Mouse (Mus musculus): ENCODE measurements around the gene Baiap2l2. TPM values are rescaled to one million over a fixed set of nuclear protein-coding genes. Genes with fewer than 3 reads are reported as not detected.
"Not testable (repeated sequence)": the region's sequence is repeated elsewhere in the genome, so short reads cannot be mapped to it uniquely, and the experiment has no call there.

The Baiap2l2 gene
- polyA plus RNA-seq, 1 experiment from 2014 or later = 10.3 TPM

DNA sequence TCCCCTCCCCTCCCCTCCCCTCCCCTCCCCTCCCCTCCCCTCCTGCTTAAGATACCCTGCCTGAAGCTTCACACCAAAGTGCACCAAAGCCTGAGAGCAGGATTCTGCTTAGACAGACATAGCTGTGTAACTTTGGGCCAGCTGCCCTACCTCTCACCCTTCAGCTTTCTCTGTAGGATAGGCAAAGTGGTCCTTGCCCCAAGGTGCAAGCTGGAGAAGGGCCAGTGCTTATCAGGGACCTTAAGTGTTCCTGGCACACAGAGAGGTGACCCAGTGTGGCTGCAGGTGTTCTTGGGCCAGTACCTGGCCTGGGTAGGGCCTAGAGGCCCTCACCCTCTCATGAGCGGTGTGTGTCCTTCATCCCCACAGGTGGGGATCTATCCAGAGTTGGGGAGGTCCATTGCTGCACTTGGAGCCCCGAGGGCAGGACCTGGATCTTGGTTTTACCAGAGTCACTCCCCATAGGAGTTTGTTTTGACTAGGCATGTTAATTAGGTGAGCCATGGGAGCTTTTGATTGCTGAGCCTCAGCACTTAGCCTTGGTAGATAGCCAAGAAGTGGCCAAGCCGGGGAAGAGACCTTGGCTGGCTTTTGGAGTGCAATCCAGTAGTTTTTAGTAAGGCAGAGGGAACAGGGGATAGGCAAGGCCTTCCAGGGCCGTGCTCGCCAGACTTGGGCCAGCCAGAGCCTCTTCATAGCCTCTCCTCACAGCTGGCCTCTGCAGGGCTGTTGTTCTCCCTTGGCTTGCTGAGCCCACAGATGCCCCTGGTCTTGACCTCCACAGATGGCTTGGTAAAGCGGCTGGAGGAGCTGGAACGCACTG lies 41.1 kb downstream of the Baiap2l2 start:
- ATAC-seq (ENCODE audit: low FRiP score, low TSS enrichment) = no peak
- no peak overlapping the region for H3K4me3 ChIP-seq (ENCODE audit: low read length)
- no peak overlapping the region for H3K9ac ChIP-seq (ENCODE audit: low read depth, low read length)
- peaks cover 2% of the 10 kb centered on the region; the same call in 1 of the 2 replicates for H3K4me1 ChIP-seq (ENCODE audit: control insufficient read depth, insufficient read depth, low read length)
- no peak overlapping the region for H3K27ac ChIP-seq (ENCODE audit: low read depth, low read length)
- peaks cover 68% of the 10 kb centered on the region for H3K36me3 ChIP-seq (ENCODE audit: control insufficient read depth, insufficient read depth, low read length)
- no peaks in the 10 kb centered on the region for H3K27me3 ChIP-seq (ENCODE audit: control insufficient read depth, insufficient read depth, low read length)
- no peaks in the 10 kb centered on the region for H3K9me3 ChIP-seq (ENCODE audit: control insufficient read depth, low read length)
- 73% methylated on average over 7 of the region's 7 CpGs for WGBS
- no peak overlapping the region for H3K4me2 ChIP-seq (replicated peaks; ENCODE audit: low read depth, low read length)

DNA sequence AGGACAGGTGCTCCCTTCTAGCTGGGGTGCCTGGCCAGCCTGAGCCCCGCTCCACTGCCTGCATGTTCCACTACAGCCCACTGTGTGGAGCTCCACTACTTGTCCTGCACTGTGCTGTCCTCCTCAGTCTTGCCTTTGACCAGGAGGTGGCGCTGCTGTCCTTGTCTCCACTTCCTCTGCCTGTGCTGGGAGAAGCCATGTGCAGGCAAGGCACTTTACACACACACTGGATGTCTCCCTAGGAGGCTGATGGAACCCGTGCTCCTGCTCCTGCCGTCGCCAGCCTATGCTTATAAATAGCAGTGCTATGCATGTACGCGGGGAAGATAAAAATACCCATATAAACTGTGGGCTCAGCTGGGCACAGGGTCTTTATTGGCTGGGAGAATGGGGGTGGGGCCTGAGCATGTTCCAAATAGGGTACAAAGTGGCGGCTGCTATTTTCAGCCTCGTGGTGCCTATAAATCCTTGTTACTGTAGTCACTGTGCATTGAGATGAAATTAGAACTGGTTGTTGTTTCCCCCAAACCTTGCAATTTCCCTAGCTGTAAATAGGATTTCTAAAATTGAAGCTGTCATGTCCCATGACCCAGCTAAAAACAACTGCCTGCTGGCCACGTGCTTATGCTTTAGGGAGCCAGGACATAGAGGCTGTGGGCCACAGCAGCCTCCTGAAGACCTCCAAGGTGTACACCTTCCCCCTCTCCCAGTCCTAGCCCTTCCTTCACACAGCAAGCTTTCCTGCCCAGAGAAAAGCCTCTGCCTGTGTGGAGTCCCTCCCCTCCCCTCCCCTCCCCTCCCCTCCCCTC lies 41.9 kb downstream of the Baiap2l2 start:
- 21% methylated on average over 10 of the region's 10 CpGs for WGBS
- ATAC-seq (ENCODE audit: low FRiP score, low TSS enrichment) = peak; percentile 95
- Histone ChIP-seq H3K27ac (ENCODE audit: low read depth, low read length) (no peak overlapping the region), H3K36me3 (ENCODE audit: control insufficient read depth, insufficient read depth, low read length) (peaks cover 69% of the 10 kb centered on the region), H3K27me3 (ENCODE audit: control insufficient read depth, insufficient read depth, low read length) (no peaks in the 10 kb centered on the region), H3K9me3 (ENCODE audit: control insufficient read depth, low read length) (no peaks in the 10 kb centered on the region), H3K9ac (ENCODE audit: low read depth, low read length) (no peak overlapping the region), H3K4me3 (ENCODE audit: low read length) (no peak overlapping the region), H3K4me1 (ENCODE audit: control insufficient read depth, insufficient read depth, low read length) (peaks cover 2% of the 10 kb centered on the region; the same call in 1 of the 2 replicates), H3K4me2 (replicated peaks; ENCODE audit: low read depth, low read length) (no peak overlapping the region)

DNA sequence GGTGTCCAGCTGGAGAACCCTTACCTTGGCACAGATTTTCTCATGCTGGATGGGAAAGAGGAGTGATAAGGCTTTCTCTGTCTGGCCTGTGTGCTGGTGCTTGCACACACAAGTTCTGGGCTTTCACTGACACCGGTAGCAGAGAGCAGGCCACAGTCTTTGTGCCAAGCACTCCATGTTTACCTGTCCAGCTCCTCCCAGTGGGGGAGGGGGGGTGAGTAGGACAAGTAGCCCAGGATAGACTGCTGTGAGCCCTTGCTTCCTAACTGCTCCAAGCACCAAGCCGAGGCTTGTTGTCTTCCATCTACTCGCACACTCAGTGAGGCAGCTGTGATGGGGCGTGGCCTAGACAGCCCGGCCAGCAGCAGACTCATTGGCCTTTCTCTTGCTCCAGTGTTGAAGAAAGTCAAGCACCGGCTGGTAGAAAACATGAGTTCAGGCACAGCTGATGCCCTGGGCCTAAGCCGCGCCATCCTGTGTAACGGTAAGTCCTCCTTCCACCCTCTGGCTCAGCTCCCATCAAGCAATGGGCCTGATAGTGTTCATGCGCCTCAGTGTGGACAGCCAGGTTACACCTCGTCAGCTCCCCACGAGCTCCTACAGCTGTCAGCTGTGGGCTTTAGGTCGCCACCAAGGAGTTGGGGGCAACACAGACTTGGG lies 42.6 kb downstream of the Baiap2l2 start:
- 74% methylated on average over 13 of the region's 13 CpGs for WGBS

GRCm38 (mm10) chr15:79238036-79238435 lies 47.3 kb downstream of the Baiap2l2 start:
- Histone ChIP-seq H3K4me1 (ENCODE audit: control insufficient read depth, insufficient read depth, low read length) (no peaks in the 10 kb centered on the region), H3K9ac (ENCODE audit: low read depth, low read length) (no peak overlapping the region), H3K4me2 (replicated peaks; ENCODE audit: low read depth, low read length) (no peak overlapping the region), H3K36me3 (ENCODE audit: control insufficient read depth, insufficient read depth, low read length) (peaks cover 67% of the 10 kb centered on the region), H3K27ac (ENCODE audit: low read depth, low read length) (no peak overlapping the region), H3K9me3 (ENCODE audit: control insufficient read depth, low read length) (no peaks in the 10 kb centered on the region), H3K27me3 (ENCODE audit: control insufficient read depth, insufficient read depth, low read length) (no peaks in the 10 kb centered on the region), H3K4me3 (ENCODE audit: low read length) (no peak overlapping the region)
- ATAC-seq (ENCODE audit: low FRiP score, low TSS enrichment) = no peak
- 81% methylated on average over 6 of the region's 6 CpGs for WGBS

More for the DNA sequence above, 42.6 kb downstream of the Baiap2l2 start:
- Histone ChIP-seq H3K9me3 (ENCODE audit: control insufficient read depth, low read length) (no peaks in the 10 kb centered on the region), H3K4me2 (replicated peaks; ENCODE audit: low read depth, low read length) (no peak overlapping the region), H3K4me3 (ENCODE audit: low read length) (no peak overlapping the region), H3K4me1 (ENCODE audit: control insufficient read depth, insufficient read depth, low read length) (peaks cover 2% of the 10 kb centered on the region; the same call in 1 of the 2 replicates), H3K9ac (ENCODE audit: low read depth, low read length) (no peak overlapping the region), H3K27me3 (ENCODE audit: control insufficient read depth, insufficient read depth, low read length) (no peaks in the 10 kb centered on the region), H3K36me3 (ENCODE audit: control insufficient read depth, insufficient read depth, low read length) (peaks cover 69% of the 10 kb centered on the region), H3K27ac (ENCODE audit: low read depth, low read length) (no peak overlapping the region)
- ATAC-seq (ENCODE audit: low FRiP score, low TSS enrichment) = peak; percentile 44

DNA sequence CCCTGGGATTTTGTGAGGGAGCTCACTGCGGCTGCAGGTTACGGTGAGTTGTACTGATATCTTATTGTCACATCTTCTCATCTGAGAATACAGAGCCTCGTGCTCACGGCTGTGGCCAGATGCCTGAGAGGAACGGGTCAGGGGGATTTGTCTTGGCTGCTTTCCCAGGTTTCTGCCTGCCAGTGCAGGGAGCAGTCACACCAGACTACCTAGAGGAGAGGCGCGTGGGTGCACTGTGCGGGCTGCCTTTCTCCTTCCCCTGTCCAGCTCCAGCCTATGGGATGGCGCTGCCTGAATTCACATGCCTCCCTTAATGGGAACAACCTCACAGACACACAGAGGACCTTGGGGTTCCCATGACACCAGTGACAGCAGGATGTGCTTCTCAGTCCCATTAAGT lies 50.1 kb downstream of the Baiap2l2 start:
- H3K4me3 ChIP-seq (ENCODE audit: low read length) = no peak overlapping the region
- H3K27me3 ChIP-seq (ENCODE audit: control insufficient read depth, insufficient read depth, low read length) = no peaks in the 10 kb centered on the region
- no peaks in the 10 kb centered on the region for H3K9me3 ChIP-seq (ENCODE audit: control insufficient read depth, low read length)
- H3K4me2 ChIP-seq (replicated peaks; ENCODE audit: low read depth, low read length) = no peak overlapping the region
- 83% methylated on average over 9 of the region's 9 CpGs for WGBS
- no peaks in the 10 kb centered on the region for H3K4me1 ChIP-seq (ENCODE audit: control insufficient read depth, insufficient read depth, low read length)
- H3K36me3 ChIP-seq (ENCODE audit: control insufficient read depth, insufficient read depth, low read length) = peaks cover 66% of the 10 kb centered on the region
- no peak overlapping the region for H3K9ac ChIP-seq (ENCODE audit: low read depth, low read length)
- no peak for ATAC-seq (ENCODE audit: low FRiP score, low TSS enrichment)
- no peak overlapping the region for H3K27ac ChIP-seq (ENCODE audit: low read depth, low read length)

- H3K9ac ChIP-seq (ENCODE audit: low read depth, low read length) = peak within 1 kb of the TSS; percentile 68
- peak within 1 kb of the TSS; percentile 65 for H3K4me2 ChIP-seq (replicated peaks; ENCODE audit: low read depth, low read length)
- H3K9me3 ChIP-seq (ENCODE audit: control insufficient read depth, low read length) = no peaks in the 10 kb centered on the region
- H3K4me1 ChIP-seq (ENCODE audit: control insufficient read depth, insufficient read depth, low read length) = peaks cover 3% of the 10 kb centered on the region; the same call in 1 of the 2 replicates
- H3K36me3 ChIP-seq (ENCODE audit: control insufficient read depth, insufficient read depth, low read length) = peaks cover 22% of the 10 kb centered on the region; the same call in 1 of the 2 replicates
- ATAC-seq (ENCODE audit: low FRiP score, low TSS enrichment) = peak; percentile 86
- H3K27me3 ChIP-seq (ENCODE audit: control insufficient read depth, insufficient read depth, low read length) = no peaks in the 10 kb centered on the region
- WGBS = 1% methylated on average over 49 of the region's 51 CpGs
- H3K27ac ChIP-seq (ENCODE audit: low read depth, low read length) = peak within 1 kb of the TSS; percentile 95
- peak within 1 kb of the TSS; percentile 74 for H3K4me3 ChIP-seq (ENCODE audit: low read length)
Observed at GRCm38 (mm10) chr15:79229058-79229821, 56.1 kb downstream of the Baiap2l2 start, which contains the start of the genes Pick1 and Gm49486. Gene Pick1 (plus strand): TSS chr15:79229173. Gene Gm49486 (plus strand): TSS chr15:79229391.

GRCm38 (mm10) chr15:79225780-79226179 lies 59.6 kb downstream of the Baiap2l2 start:
- H3K27ac ChIP-seq (ENCODE audit: low read depth, low read length); H3K4me1 ChIP-seq (ENCODE audit: control insufficient read depth, insufficient read depth, low read length); H3K9ac ChIP-seq (ENCODE audit: low read depth, low read length); H3K4me2 ChIP-seq (replicated peaks; ENCODE audit: low read depth, low read length); H3K4me3 ChIP-seq (ENCODE audit: low read length); H3K27me3 ChIP-seq (ENCODE audit: control insufficient read depth, insufficient read depth, low read length); H3K9me3 ChIP-seq (ENCODE audit: control insufficient read depth, low read length); ATAC-seq (ENCODE audit: low FRiP score, low TSS enrichment); H3K36me3 ChIP-seq (ENCODE audit: control insufficient read depth, insufficient read depth, low read length): not testable (repeated sequence)
- WGBS = 52% methylated on average over 2 of the region's 2 CpGs

DNA sequence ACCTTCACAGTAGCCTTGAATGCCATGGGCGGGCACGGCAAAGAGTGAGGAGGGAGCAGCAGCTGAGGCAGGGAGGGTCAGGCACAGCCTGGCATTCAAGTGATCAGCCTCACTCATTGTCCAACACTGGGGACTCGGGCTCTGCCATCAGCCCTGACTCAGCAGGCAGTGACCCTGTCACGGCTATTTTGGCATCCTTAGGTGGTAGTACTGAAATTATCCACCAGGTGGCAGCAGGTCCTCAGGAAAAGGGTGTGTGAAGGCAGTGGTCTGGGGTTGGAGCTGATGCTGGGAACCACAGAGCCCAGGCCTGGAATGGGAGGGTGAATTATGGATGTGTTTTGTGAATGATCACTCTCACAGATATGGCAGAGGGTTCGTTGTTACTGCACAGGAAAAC lies 60.7 kb downstream of the Baiap2l2 start:
- Histone ChIP-seq H3K9ac (ENCODE audit: low read depth, low read length) (no peak overlapping the region), H3K4me1 (ENCODE audit: control insufficient read depth, insufficient read depth, low read length) (peaks cover 3% of the 10 kb centered on the region; the same call in 1 of the 2 replicates), H3K27ac (ENCODE audit: low read depth, low read length) (no peak overlapping the region), H3K36me3 (ENCODE audit: control insufficient read depth, insufficient read depth, low read length) (no peaks in the 10 kb centered on the region), H3K4me3 (ENCODE audit: low read length) (no peak overlapping the region), H3K9me3 (ENCODE audit: control insufficient read depth, low read length) (no peaks in the 10 kb centered on the region), H3K27me3 (ENCODE audit: control insufficient read depth, insufficient read depth, low read length) (no peaks in the 10 kb centered on the region), H3K4me2 (replicated peaks; ENCODE audit: low read depth, low read length) (no peak overlapping the region)
- peak; percentile 42; the same call in 1 of the 2 replicates for ATAC-seq (ENCODE audit: low FRiP score, low TSS enrichment)
- 16% methylated on average over 5 of the region's 5 CpGs for WGBS

Data from kidney, embryonic 14.5 days (tissue).